Mouse (Mus musculus): ENCODE measurements around the gene Klra8.
A peak's percentile ranks its signal among the peaks of the same experiment; 100 is the strongest.
"Not testable (repeated sequence)": the region's sequence is repeated elsewhere in the genome, so short reads cannot be mapped to it uniquely, and the experiment has no call there.

Klra8 gene

DNA sequence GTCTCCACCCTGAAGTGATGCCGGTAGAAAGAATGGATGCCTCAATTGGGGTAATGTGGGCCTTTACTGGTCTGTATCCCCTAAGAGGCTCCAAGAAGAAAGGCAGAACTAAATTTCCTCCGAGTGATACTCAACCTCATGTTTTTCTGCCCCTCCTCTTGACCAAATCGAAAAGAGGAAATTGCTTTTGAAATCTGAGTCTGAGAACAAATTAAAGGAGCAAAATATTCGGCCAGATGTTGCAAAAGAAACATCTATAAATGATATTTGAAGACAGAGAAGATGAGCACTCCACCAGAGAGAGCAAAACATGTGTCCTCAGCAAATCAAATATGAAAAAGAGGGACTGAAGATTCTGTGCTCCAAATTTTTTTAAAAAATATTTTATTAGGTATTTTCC, at the start of gene Klra8:
TSS of gene Klra8 (minus strand) at position 101 of the 400 bp plus-strand sequence.
- not testable (repeated sequence) for DNase-seq (ENCODE audit: low read depth)

DNA sequence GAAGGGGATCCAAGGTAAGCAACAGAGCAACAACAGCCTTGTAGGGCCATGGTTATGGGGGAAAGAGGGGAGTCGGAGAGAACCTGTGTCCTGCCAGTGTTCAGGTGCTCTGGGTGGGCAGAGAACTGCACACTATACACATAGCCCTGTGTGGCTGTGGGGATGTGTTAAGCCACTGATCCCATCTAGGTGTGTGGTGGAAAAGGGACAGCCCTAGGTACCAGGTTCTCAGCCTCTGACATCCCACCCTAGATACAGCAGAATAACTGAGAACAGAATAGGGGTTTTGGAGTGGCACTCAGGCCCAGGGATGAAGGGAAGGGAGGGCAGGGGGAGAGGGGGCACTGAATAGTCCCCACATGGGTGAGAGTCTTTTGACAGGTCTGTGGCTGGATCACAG, 19.2 kb downstream of the Klra8 start:
- DNase-seq (ENCODE audit: low read depth) = no peak

DNA sequence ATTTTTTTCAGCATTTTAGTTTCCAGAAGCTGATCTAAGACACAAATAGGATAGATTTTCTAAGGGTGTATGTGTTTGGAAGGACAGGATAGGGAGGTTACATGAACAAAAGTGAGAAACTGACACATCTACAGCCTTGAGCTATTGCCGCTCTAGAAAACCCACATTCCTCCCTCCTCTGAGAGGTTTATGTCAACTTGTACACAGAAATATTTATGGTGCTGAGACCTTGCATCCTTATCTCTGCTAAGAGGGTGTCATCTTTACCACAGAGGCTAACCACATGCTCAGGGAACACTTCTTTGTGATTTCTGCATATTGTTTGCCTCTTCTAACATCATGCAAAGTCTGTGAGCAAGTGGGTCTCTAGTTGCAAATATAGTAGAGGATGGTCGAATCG, 27.0 kb downstream of the Klra8 start:
- not testable (repeated sequence) for DNase-seq (ENCODE audit: low read depth)

DNA sequence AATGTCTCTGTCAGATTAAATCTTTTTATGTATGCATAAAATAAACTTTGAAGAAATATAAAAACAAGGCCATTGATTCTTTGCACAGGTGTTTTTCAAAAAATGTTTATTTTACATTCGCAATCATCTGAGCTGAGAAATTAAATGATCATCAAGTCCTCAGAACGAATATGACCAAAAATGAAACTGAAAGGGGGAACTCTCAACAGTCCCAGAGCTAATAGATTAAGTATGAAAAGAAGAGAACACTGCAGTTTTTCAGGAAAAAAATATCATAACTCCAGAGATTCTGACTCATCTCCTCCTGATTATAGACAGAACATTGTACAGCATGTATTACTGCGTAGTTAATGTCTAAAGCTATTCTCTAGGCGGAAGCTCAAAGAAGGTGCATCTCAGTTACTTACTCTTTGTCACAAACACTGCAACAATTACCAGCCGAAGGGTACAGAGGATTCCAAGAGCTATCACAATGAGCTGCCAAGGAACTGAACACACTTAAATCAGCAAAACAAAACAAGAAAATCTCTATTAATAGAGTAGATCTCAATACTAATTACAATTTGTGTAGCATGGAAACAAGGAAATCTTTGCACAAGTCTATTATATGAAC, 37.3 kb downstream of the Klra8 start:
- peak; percentile 8 for DNase-seq (ENCODE audit: low read depth)

DNA sequence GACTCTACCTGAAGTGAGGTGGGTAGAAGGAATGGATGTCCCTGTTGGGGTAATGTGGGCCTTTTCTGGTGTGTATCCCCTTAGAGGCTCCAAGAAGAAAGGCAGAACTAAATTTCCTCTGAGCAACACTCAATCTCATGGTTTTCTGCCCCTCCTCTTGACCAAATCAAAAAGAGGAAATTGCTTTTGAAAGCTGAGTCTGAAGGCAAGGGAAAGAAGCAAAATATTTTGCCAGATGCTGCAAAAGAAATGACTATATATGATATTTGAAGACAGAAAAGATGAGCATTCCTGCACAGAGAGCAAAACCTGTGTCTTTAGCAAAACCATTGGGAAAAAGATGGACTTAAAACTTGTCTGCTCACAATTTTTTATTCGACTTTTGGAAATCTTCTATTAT, 62.5 kb downstream of the Klra8 start, which contains the start of gene Klra4:
TSS of gene Klra4 (minus strand) at position 101 of the 400 bp plus-strand sequence.
- not testable (repeated sequence) for DNase-seq (ENCODE audit: low read depth)
